Mouse (Mus musculus): ENCODE data around the gene Sell. TPM values are rescaled to one million over a fixed set of nuclear protein-coding genes. Genes with fewer than 3 reads are reported as not detected.

Sell gene
- polyA plus RNA-seq, 1 experiment from 2014 or later: not detected

- 87% methylated on average over 4 of the region's 4 CpGs for WGBS
- no peaks in the 10 kb centered on the region for H3K27me3 ChIP-seq
- no peak overlapping the region for H3K4me2 ChIP-seq (replicated peaks)
- H3K4me3 ChIP-seq: no peak overlapping the region
- ATAC-seq (ENCODE audit: low FRiP score, low read depth): no peak
- no peaks in the 10 kb centered on the region for H3K36me3 ChIP-seq
- no peak overlapping the region for H3K27ac ChIP-seq
- H3K9me3 ChIP-seq: no peaks in the 10 kb centered on the region
- no peaks in the 10 kb centered on the region for H3K4me1 ChIP-seq
- H3K9ac ChIP-seq: no peak overlapping the region
These were observed 1.7 kb upstream of the Sell start for GRCm38 (mm10) chr1:164060071-164060470.

- 38% methylated on average over 4 of the region's 4 CpGs for WGBS
- no peak for ATAC-seq (ENCODE audit: low FRiP score, low read depth)
These were observed 504 bp upstream of the Sell start for GRCm38 (mm10) chr1:164061278-164061677.

DNA sequence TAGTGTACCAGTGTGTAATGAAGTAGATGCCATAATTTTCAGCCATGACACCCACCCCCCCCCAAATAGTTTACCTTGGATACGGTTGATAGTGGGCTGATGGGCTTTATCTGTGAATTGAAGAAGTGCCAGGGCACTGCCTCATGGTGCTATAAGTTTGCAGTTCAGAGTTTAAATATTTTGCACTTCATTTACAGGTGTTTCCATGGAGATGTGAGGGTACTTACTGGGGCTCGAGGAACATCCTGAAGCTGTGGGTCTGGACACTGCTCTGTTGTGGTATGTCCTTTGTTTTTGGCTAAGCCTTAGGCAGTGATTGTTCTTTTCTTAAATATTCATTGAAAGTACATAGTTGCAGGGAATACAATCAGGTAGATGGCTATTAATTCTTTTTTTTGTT, 1.1 kb downstream of the Sell start:
- Histone ChIP-seq H3K4me3 (no peak overlapping the region), H3K4me2 (replicated peaks) (no peak overlapping the region), H3K27me3 (no peaks in the 10 kb centered on the region), H3K4me1 (no peaks in the 10 kb centered on the region), H3K36me3 (no peaks in the 10 kb centered on the region), H3K9ac (no peak overlapping the region), H3K27ac (no peak overlapping the region), H3K9me3 (no peaks in the 10 kb centered on the region)
- no peak for ATAC-seq (ENCODE audit: low FRiP score, low read depth)
- 53% methylated on average over 2 of the region's 2 CpGs for WGBS

More at GRCm38 (mm10) chr1:164061278-164061677, 504 bp upstream of the Sell start:
- Histone ChIP-seq H3K9ac (no peak overlapping the region), H3K9me3 (no peaks in the 10 kb centered on the region), H3K4me1 (no peaks in the 10 kb centered on the region), H3K36me3 (no peaks in the 10 kb centered on the region), H3K27me3 (no peaks in the 10 kb centered on the region), H3K4me2 (replicated peaks) (no peak overlapping the region), H3K4me3 (no peak overlapping the region), H3K27ac (no peak overlapping the region)

GRCm38 (mm10) chr1:164063745-164064144, 2.0 kb downstream of the Sell start:
- H3K4me3 ChIP-seq: no peak overlapping the region
- H3K36me3 ChIP-seq: no peaks in the 10 kb centered on the region
- H3K4me2 ChIP-seq (replicated peaks): no peak overlapping the region
- WGBS: 60% methylated on average over 3 of the region's 3 CpGs
- H3K27me3 ChIP-seq: no peaks in the 10 kb centered on the region
- no peak for ATAC-seq (ENCODE audit: low FRiP score, low read depth)
- H3K27ac ChIP-seq: no peak overlapping the region
- H3K4me1 ChIP-seq: no peaks in the 10 kb centered on the region
- H3K9me3 ChIP-seq: no peaks in the 10 kb centered on the region
- H3K9ac ChIP-seq: no peak overlapping the region

- Histone ChIP-seq H3K4me2 (replicated peaks) (no peak overlapping the region), H3K36me3 (no peaks in the 10 kb centered on the region), H3K9me3 (no peaks in the 10 kb centered on the region), H3K27ac (no peak overlapping the region), H3K9ac (no peak overlapping the region), H3K27me3 (no peaks in the 10 kb centered on the region), H3K4me1 (no peaks in the 10 kb centered on the region), H3K4me3 (no peak overlapping the region)
- ATAC-seq (ENCODE audit: low FRiP score, low read depth): no peak
These were observed 7.5 kb downstream of the Sell start for GRCm38 (mm10) chr1:164069261-164069660.

DNA sequence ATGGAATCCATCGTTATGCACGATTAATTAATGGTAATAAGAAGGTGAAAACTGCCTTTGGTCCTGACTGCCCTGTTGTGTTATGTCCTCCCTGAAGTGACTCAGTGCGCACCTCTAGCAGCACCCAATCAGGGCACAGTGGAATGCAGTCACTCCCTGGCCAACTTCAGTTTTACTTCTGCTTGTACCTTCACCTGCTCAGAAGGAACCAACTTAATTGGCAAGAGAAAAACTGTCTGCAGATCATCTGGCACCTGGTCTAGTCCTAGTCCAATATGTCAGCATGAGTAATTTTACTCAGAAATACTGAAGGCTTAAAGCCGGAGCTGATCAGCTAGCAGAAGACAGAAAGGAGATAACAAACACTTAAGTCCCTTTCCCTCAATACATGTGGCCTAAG, 8.7 kb downstream of the Sell start:
- Histone ChIP-seq H3K4me3 (no peak overlapping the region), H3K9me3 (no peaks in the 10 kb centered on the region), H3K36me3 (no peaks in the 10 kb centered on the region), H3K4me2 (replicated peaks) (no peak overlapping the region), H3K4me1 (no peaks in the 10 kb centered on the region), H3K9ac (no peak overlapping the region), H3K27ac (no peak overlapping the region), H3K27me3 (no peaks in the 10 kb centered on the region)
- ATAC-seq (ENCODE audit: low FRiP score, low read depth): no peak
- WGBS: 87% methylated on average over 4 of the region's 4 CpGs

DNA sequence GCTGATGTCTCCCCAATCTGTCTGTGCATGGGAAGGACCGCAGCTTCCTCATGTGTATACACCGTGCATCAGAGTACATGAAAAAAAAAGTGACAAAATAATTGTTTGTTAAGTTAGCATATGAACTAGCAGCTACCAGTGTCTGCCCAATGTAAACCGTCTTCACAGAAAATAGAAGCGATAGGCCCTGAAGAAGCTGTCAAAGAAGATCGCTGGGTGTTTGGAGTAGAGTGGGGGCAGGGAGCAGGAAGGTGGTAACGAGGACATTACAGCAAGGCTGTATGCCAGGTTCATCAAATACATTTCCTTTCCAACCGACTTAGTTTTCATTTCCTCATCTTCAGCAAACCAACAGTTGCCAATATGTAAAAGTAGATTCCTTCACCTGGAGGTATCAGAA, 9.3 kb downstream of the Sell start:
- no peaks in the 10 kb centered on the region for H3K36me3 ChIP-seq
- H3K4me2 ChIP-seq (replicated peaks): no peak overlapping the region
- H3K27me3 ChIP-seq: no peaks in the 10 kb centered on the region
- H3K4me3 ChIP-seq: no peak overlapping the region
- H3K4me1 ChIP-seq: no peaks in the 10 kb centered on the region
- 82% methylated on average over 7 of the region's 7 CpGs for WGBS
- no peaks in the 10 kb centered on the region for H3K9me3 ChIP-seq
- H3K27ac ChIP-seq: no peak overlapping the region
- no peak overlapping the region for H3K9ac ChIP-seq
- no peak for ATAC-seq (ENCODE audit: low FRiP score, low read depth)

DNA sequence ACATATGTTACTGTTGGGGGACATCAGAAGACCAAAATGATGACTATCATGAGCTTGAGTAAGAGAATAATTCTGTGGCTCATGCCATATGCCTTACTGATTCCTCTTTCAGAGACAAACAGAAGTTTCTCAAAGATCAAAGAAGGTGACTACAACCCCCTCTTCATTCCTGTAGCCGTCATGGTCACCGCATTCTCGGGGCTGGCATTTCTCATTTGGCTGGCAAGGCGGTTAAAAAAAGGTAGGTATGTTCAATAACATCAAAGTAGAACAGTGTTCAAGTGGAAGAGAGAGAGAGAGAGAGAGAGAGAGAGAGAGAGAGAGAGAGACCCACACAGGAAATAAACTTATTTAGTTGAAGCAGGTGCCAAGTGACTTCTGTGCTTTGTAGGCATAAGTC, 10.2 kb downstream of the Sell start:
- no peak overlapping the region for H3K27ac ChIP-seq
- no peaks in the 10 kb centered on the region for H3K27me3 ChIP-seq
- H3K9me3 ChIP-seq: no peaks in the 10 kb centered on the region
- no peak overlapping the region for H3K4me2 ChIP-seq (replicated peaks)
- H3K36me3 ChIP-seq: no peaks in the 10 kb centered on the region
- H3K4me1 ChIP-seq: no peaks in the 10 kb centered on the region
- ATAC-seq (ENCODE audit: low FRiP score, low read depth): no peak
- WGBS: 82% methylated on average over 4 of the region's 4 CpGs
- H3K9ac ChIP-seq: no peak overlapping the region
- H3K4me3 ChIP-seq: no peak overlapping the region

DNA sequence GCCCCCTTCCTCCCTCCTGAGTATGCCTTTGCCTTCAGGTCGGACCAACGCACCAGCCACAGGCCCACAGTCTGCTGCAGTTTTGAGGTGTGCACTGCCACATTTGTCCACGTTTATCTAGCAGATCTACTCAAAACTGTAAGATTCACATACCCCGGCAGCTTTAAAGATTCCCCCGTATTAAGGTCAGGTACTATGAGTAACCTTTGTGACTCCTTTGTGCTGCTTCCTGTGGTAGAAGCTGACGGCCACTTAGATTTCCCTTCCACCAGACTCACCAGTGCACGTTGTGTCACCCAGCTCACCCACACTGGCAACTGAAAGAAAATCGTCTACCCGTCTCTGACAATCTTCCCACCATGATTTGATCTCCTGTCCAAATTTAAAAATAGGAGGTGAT, 11.3 kb downstream of the Sell start:
- no peak overlapping the region for H3K4me2 ChIP-seq (replicated peaks)
- H3K27ac ChIP-seq: no peak overlapping the region
- H3K4me1 ChIP-seq: no peaks in the 10 kb centered on the region
- WGBS: 89% methylated on average over 9 of the region's 9 CpGs
- ATAC-seq (ENCODE audit: low FRiP score, low read depth): no peak
- H3K9ac ChIP-seq: no peak overlapping the region
- no peak overlapping the region for H3K4me3 ChIP-seq
- no peaks in the 10 kb centered on the region for H3K27me3 ChIP-seq
- H3K9me3 ChIP-seq: no peaks in the 10 kb centered on the region
- H3K36me3 ChIP-seq: no peaks in the 10 kb centered on the region

DNA sequence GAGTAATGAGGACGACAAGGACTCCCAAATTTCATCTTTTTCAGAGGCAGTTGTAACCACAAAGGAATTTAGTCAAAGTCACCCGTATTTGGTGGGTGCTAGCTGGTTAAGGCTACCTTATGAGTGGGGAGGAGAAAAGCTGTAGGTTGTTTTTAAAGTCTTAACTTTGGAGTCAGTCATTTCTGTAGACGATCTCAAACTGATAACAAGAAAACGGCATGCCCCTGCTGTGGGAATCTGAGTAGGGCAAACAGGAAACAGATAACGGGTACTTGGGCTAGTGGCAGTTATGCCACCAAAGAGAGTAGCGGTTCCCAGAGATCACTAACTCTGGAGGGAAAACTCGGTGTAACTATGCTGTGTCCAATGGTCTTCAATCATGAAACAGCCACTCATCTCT, 12.0 kb downstream of the Sell start:
- no peak overlapping the region for H3K9ac ChIP-seq
- ATAC-seq (ENCODE audit: low FRiP score, low read depth): no peak
- no peak overlapping the region for H3K27ac ChIP-seq
- H3K36me3 ChIP-seq: no peaks in the 10 kb centered on the region
- no peak overlapping the region for H3K4me3 ChIP-seq
- no peaks in the 10 kb centered on the region for H3K4me1 ChIP-seq
- no peaks in the 10 kb centered on the region for H3K27me3 ChIP-seq
- H3K9me3 ChIP-seq: no peaks in the 10 kb centered on the region
- 80% methylated on average over 7 of the region's 7 CpGs for WGBS
- H3K4me2 ChIP-seq (replicated peaks): no peak overlapping the region

- no peak for ATAC-seq (ENCODE audit: low FRiP score, low read depth)
- no peak overlapping the region for H3K9ac ChIP-seq
- no peaks in the 10 kb centered on the region for H3K4me1 ChIP-seq
- no peaks in the 10 kb centered on the region for H3K36me3 ChIP-seq
- no peak overlapping the region for H3K27ac ChIP-seq
- WGBS: 85% methylated on average over 2 of the region's 2 CpGs
- H3K9me3 ChIP-seq: no peaks in the 10 kb centered on the region
- no peaks in the 10 kb centered on the region for H3K27me3 ChIP-seq
- H3K4me3 ChIP-seq: no peak overlapping the region
- no peak overlapping the region for H3K4me2 ChIP-seq (replicated peaks)
These were observed 12.9 kb downstream of the Sell start for GRCm38 (mm10) chr1:164074606-164075140.

DNA sequence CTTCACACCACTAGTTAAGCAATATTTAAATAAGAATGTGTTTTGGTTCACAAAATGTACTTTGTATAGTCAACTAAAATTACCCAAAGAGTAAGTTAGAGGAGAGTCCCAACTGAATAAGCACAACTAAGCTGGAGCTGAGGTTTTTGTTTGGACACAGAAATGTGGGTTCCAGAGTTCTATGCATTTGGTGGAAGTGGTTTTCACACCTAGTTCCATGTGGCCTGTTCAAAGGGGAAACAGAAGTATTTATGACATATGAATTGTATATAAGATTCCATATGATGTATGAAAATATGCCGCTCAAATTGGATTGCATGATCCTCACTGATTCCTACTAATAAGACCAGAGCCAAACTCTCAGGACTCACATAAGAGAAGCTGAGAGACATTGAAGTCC, 13.6 kb downstream of the Sell start:
- Histone ChIP-seq H3K4me1 (no peaks in the 10 kb centered on the region), H3K9ac (no peak overlapping the region), H3K36me3 (no peaks in the 10 kb centered on the region), H3K9me3 (no peaks in the 10 kb centered on the region), H3K4me2 (replicated peaks) (no peak overlapping the region), H3K4me3 (no peak overlapping the region), H3K27me3 (no peaks in the 10 kb centered on the region), H3K27ac (no peak overlapping the region)
- WGBS: 90% methylated on average over 1 of the region's 1 CpGs
- no peak for ATAC-seq (ENCODE audit: low FRiP score, low read depth)

DNA sequence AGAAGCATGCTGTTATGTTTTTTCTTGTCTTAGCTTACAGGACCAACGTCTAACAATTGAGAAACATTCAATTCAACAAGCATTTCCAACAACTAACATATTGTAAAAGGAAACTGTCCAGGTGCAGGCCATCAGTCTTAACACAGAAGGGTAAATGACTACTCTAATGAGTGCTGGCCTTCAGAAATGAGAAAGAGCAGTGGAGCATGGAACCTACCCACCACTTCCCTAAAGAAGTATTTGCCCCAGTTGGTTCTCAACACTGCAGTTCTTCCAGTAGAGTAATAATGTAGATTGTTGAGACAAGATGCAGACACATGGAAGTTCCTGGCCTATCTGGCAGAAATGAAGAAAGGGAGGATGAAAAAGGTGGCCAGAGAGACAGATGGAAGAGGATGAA, 14.7 kb downstream of the Sell start:
- Histone ChIP-seq H3K4me3 (no peak overlapping the region), H3K9me3 (no peaks in the 10 kb centered on the region), H3K4me2 (replicated peaks) (no peak overlapping the region), H3K36me3 (no peaks in the 10 kb centered on the region), H3K27ac (no peak overlapping the region), H3K9ac (no peak overlapping the region), H3K4me1 (no peaks in the 10 kb centered on the region), H3K27me3 (no peaks in the 10 kb centered on the region)
- 33% methylated on average over 1 of the region's 1 CpGs for WGBS
- ATAC-seq (ENCODE audit: low FRiP score, low read depth): no peak

Measured in limb, embryonic 13.5 days (tissue).